Mouse (Mus musculus) c-Kit-negative CD71-positive TER-119-positive erythroid progenitor cells, embryonic 14.5 days (primary cell): ENCODE data around the gene Rgs7bp.
"Not testable (repeated sequence)": the region's sequence is repeated elsewhere in the genome, so short reads cannot be mapped to it uniquely, and the experiment has no call there.

Experiments used
- DNase-seq: peaks from one replicate; pipeline ENCODE4 v3.0.0-alpha.2; 2013; ENCODE audit warnings: low read depth, low spot score

Gene Rgs7bp

GRCm38 (mm10) chr13:104937759-104938158, 117.0 kb downstream of the Rgs7bp start:
- no peak for DNase-seq

GRCm38 (mm10) chr13:104936586-104936985, 118.1 kb downstream of the Rgs7bp start:
- DNase-seq = no peak

DNA sequence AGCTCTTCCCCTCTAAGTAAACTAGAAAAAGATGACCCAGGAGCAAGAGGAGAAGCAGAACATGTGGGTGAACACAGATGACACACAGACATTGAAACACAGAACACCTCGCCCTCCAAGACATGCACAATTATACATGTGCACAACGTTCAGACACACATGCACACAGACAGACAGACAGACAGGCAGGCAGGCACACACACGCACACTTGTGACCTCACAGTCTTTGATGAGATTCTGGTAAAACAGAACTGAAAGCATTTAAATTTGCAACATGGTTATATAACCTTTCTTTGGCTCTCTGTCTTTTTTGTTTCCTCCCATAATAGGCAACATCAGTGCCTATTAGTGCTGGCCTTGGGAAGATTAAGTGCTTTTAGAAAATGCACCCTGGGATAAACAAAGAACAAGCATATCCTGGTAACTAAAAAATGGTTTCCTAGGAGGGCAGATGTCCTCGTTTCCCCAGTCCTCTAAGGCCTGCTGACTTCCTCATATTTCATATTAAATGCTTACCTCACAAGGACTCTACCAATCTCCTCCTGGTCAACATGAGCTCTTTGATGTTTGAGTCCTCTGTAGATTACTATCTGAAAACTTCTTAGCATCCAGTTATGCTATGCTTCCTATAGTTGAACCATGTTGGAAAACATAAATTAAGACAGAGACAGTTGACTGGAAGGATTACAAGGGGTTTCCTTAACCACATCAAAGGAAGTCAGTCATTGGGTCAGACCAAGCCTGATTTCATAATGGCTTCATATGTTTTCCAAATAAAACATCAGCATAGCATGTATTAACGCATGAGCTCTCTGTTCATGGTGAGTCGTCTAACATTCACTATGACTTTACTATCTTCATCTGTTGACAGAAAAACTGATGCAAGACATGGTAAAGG, 122.8 kb downstream of the Rgs7bp start:
- no peak for DNase-seq

- no peak for DNase-seq
These were observed 123.9 kb downstream of the Rgs7bp start for GRCm38 (mm10) chr13:104930814-104931213.

- DNase-seq = no peak
These were observed 136.1 kb downstream of the Rgs7bp start for GRCm38 (mm10) chr13:104918663-104919062.

GRCm38 (mm10) chr13:104916771-104917170, 138.0 kb downstream of the Rgs7bp start:
- not testable (repeated sequence) for DNase-seq

GRCm38 (mm10) chr13:104916106-104916505, 138.6 kb downstream of the Rgs7bp start:
- no peak for DNase-seq

- no peak for DNase-seq
These were observed 140.3 kb downstream of the Rgs7bp start for GRCm38 (mm10) chr13:104914288-104914895.

DNA sequence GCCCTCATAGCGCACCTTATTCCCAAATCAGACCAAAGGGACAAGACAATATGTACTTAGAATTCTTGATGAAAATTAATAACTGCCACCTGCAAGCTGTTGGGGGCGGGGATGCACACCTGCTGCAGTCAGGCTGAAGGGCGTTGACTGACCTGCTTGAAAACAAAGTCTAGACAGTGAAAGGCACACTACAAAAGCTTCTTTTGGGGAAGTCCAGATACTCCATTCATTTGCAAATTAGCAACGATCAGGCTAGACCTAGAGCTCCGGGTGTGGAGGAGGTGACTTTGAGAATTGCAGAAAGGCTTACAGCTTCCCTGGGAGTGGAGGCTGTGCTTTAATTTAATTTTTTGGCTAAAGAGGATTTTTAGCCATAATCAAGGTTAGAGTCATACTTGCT, 143.1 kb downstream of the Rgs7bp start:
- not testable (repeated sequence) for DNase-seq

DNA sequence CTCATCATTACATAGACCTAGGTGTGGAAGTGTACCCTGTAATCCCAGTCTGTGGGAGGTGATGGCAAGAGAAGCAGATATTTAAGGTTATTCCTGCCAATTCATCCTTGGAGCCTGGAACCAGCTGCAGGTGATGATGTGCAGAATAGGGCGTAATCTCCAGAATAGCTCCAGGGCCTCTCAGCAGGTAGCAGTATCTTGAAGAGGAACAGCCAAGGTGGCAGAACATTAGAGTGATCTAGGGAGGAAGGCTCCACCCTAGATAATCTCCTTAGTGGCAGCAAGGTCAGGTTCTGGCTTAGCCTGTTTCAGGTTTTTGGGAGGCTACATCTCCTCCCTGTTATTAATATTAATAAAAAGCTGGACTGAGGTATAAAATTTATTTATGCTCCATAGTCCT, 143.7 kb downstream of the Rgs7bp start:
- DNase-seq = not testable (repeated sequence)

DNA sequence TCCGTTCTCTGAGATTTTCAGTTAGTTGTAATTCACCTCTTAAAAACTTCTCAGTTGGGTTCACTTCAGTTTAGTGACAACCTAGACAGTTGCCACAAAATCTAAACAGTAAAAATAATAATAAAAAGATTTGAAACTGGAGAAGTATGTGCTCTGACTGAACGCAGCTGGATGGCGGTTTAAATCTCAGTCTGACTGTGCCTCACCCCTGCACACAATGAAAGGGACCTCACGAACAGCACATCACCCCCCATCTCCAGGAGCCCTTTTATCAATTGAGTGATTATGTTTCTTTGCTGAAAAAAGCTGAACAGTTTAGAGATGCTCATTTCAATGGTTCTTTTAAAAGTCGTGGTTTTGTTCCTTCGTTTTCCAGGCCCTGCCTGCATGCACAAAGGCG, 146.0 kb downstream of the Rgs7bp start:
- DNase-seq = no peak
